Mouse (Mus musculus): Measurements from ENCODE around the gene Sfxn3. TPM values are rescaled to one million over a fixed set of nuclear protein-coding genes. Genes with fewer than 3 reads are reported as not detected.
A peak's percentile ranks its signal among the peaks of the same experiment; 100 is the strongest.

The Sfxn3 gene
- polyA plus RNA-seq, 1 experiment from 2014 or later: 6.8 TPM

GRCm38 (mm10) chr19:45058113-45058839 is 11.0 kb downstream of the Sfxn3 start:
- peak; percentile 90 for ATAC-seq (replicated peaks; ENCODE audit: low FRiP score)
- peak overlapping the region; percentile 94 for H3K4me2 ChIP-seq
- H3K9ac ChIP-seq (ENCODE audit: low read depth, low read length): peak overlapping the region; percentile 82
- no peaks in the 10 kb centered on the region for H3K36me3 ChIP-seq (ENCODE audit: control insufficient read depth, insufficient read depth, low read length)
- DNase-seq (ENCODE audit: low spot score): peak; percentile 92
- peaks cover 20% of the 10 kb centered on the region for H3K4me1 ChIP-seq (replicated peaks; ENCODE audit: control insufficient read depth, insufficient read depth, low read length)
- WGBS: under 1% methylated on average over 34 of the region's 34 CpGs
- H3K27ac ChIP-seq (ENCODE audit: low read depth, low read length): peak overlapping the region; percentile 97
- H3K9me3 ChIP-seq (ENCODE audit: control insufficient read depth, low read length): no peaks in the 10 kb centered on the region
- H3K27me3 ChIP-seq (replicated peaks; ENCODE audit: control insufficient read depth, insufficient read depth, low read length): no peaks in the 10 kb centered on the region
- peak overlapping the region; percentile 72 for H3K4me3 ChIP-seq (ENCODE audit: low read depth, low read length)

- WGBS: under 1% methylated on average over 14 of the region's 14 CpGs
Measured at GRCm38 (mm10) chr19:45058841-45059240, 11.5 kb downstream of the Sfxn3 start.

GRCm38 (mm10) chr19:45063565-45064292 is 16.4 kb downstream of the Sfxn3 start:
- no peak overlapping the region for H3K9ac ChIP-seq (ENCODE audit: low read depth, low read length)
- WGBS: 42% methylated on average over 20 of the region's 20 CpGs
- H3K27me3 ChIP-seq (replicated peaks; ENCODE audit: control insufficient read depth, insufficient read depth, low read length): peaks cover 45% of the 10 kb centered on the region
- no peak overlapping the region; the same call in 1 of the 2 replicates for H3K27ac ChIP-seq (ENCODE audit: low read depth, low read length)
- H3K4me2 ChIP-seq: peak overlapping the region; percentile 49
- peak overlapping the region; percentile 21 for H3K4me3 ChIP-seq (ENCODE audit: low read depth, low read length)
- DNase-seq (ENCODE audit: low spot score): no peak
- peak; percentile 86 for ATAC-seq (replicated peaks; ENCODE audit: low FRiP score)
- peaks cover 14% of the 10 kb centered on the region for H3K4me1 ChIP-seq (replicated peaks; ENCODE audit: control insufficient read depth, insufficient read depth, low read length)
- no peaks in the 10 kb centered on the region for H3K36me3 ChIP-seq (ENCODE audit: control insufficient read depth, insufficient read depth, low read length)
- H3K9me3 ChIP-seq (ENCODE audit: control insufficient read depth, low read length): no peaks in the 10 kb centered on the region

More at GRCm38 (mm10) chr19:45058841-45059240, 11.5 kb downstream of the Sfxn3 start:
- H3K9ac ChIP-seq (ENCODE audit: low read depth, low read length): peak overlapping the region; percentile 82
- DNase-seq (ENCODE audit: low spot score) (no peak), ATAC-seq (replicated peaks; ENCODE audit: low FRiP score) (peak; percentile 45; the same call in 1 of the 2 replicates)
- peaks cover 2% of the 10 kb centered on the region for H3K27me3 ChIP-seq (replicated peaks; ENCODE audit: control insufficient read depth, insufficient read depth, low read length)
- H3K4me1 ChIP-seq (replicated peaks; ENCODE audit: control insufficient read depth, insufficient read depth, low read length): peaks cover 23% of the 10 kb centered on the region
- peak overlapping the region; percentile 97 for H3K27ac ChIP-seq (ENCODE audit: low read depth, low read length)
- H3K4me2 ChIP-seq: peak overlapping the region; percentile 94
- H3K9me3 ChIP-seq (ENCODE audit: control insufficient read depth, low read length): no peaks in the 10 kb centered on the region
- no peaks in the 10 kb centered on the region for H3K36me3 ChIP-seq (ENCODE audit: control insufficient read depth, insufficient read depth, low read length)
- H3K4me3 ChIP-seq (ENCODE audit: low read depth, low read length): peak overlapping the region; percentile 72

DNA sequence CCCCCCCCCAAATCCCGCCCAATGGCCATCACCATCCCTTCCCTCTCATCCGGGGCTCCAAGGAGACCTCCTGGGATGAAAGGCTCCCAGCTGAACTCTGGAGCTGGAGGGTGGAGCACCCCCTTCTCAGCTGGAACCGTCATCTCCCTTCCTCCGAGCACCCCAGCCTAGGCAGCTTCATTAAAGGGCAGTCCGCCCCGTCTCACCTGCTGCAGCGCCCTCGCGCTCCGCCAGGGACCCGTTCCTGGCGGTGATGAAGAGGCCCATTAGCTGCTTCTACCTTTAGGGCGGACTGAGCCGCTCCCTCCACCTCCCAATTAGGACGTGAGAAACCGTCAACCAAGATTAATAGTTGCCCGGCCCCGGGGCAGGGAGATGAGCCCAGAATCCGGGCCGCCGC is 17.9 kb downstream of the Sfxn3 start:
- Histone ChIP-seq H3K9ac (ENCODE audit: low read depth, low read length) (no peak overlapping the region), H3K27me3 (replicated peaks; ENCODE audit: control insufficient read depth, insufficient read depth, low read length) (peaks cover 45% of the 10 kb centered on the region), H3K4me2 (no peak overlapping the region), H3K36me3 (ENCODE audit: control insufficient read depth, insufficient read depth, low read length) (no peaks in the 10 kb centered on the region), H3K9me3 (ENCODE audit: control insufficient read depth, low read length) (no peaks in the 10 kb centered on the region), H3K27ac (ENCODE audit: low read depth, low read length) (no peak overlapping the region), H3K4me3 (ENCODE audit: low read depth, low read length) (no peak overlapping the region), H3K4me1 (replicated peaks; ENCODE audit: control insufficient read depth, insufficient read depth, low read length) (peaks cover 8% of the 10 kb centered on the region)
- no peak for DNase-seq (ENCODE audit: low spot score)
- 12% methylated on average over 21 of the region's 21 CpGs for WGBS
- ATAC-seq (replicated peaks; ENCODE audit: low FRiP score): no peak

GRCm38 (mm10) chr19:45067170-45067569 is 19.9 kb downstream of the Sfxn3 start:
- Histone ChIP-seq H3K4me1 (replicated peaks; ENCODE audit: control insufficient read depth, insufficient read depth, low read length) (peaks cover 8% of the 10 kb centered on the region), H3K9ac (ENCODE audit: low read depth, low read length) (no peak overlapping the region), H3K4me2 (no peak overlapping the region), H3K27ac (ENCODE audit: low read depth, low read length) (no peak overlapping the region), H3K27me3 (replicated peaks; ENCODE audit: control insufficient read depth, insufficient read depth, low read length) (peaks cover 45% of the 10 kb centered on the region), H3K9me3 (ENCODE audit: control insufficient read depth, low read length) (no peaks in the 10 kb centered on the region), H3K4me3 (ENCODE audit: low read depth, low read length) (no peak overlapping the region), H3K36me3 (ENCODE audit: control insufficient read depth, insufficient read depth, low read length) (no peaks in the 10 kb centered on the region)
- 40% methylated on average over 17 of the region's 17 CpGs for WGBS
- DNase-seq (ENCODE audit: low spot score): no peak
- no peak for ATAC-seq (replicated peaks; ENCODE audit: low FRiP score)

DNA sequence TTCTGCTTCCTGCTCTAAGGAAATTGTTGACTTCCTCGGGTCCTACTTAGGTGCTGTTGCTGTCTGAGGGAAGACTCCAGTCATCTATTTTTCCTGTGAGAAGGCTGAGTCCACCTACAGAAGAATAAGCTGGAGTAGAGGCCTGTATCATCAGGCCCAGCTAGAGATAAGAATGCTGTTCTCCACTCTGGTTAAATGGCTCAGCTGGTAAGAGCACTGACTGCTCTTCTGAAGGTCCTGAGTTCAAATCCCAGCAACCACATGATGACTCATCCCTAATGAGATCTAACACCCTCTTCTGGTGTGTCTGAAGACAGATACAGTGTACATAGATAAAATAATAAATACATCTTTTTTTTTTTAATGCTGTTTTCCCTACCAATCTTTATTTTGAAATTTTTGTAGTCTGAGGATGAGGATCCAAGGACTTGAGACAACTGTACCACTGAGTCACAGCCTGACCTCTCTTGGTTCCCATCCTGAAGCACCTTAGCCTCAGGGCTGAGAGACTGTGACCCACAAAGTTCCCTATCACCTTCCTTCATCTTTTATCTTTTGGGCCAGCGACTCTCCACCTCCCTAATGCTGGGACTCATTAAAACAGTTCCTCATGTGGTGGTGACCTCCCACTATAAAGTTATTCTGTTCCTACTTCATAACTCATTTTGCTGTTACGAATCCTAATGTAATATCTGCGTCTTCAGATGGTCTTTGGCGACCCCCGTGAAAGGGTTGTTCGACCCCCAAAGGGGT is 20.6 kb downstream of the Sfxn3 start:
- H3K4me3 ChIP-seq (ENCODE audit: low read depth, low read length): no peak overlapping the region
- H3K27me3 ChIP-seq (replicated peaks; ENCODE audit: control insufficient read depth, insufficient read depth, low read length): peaks cover 45% of the 10 kb centered on the region
- H3K9ac ChIP-seq (ENCODE audit: low read depth, low read length): no peak overlapping the region
- H3K36me3 ChIP-seq (ENCODE audit: control insufficient read depth, insufficient read depth, low read length): no peaks in the 10 kb centered on the region
- no peak overlapping the region for H3K27ac ChIP-seq (ENCODE audit: low read depth, low read length)
- H3K4me2 ChIP-seq: no peak overlapping the region
- no peaks in the 10 kb centered on the region for H3K9me3 ChIP-seq (ENCODE audit: control insufficient read depth, low read length)
- no peak for ATAC-seq (replicated peaks; ENCODE audit: low FRiP score)
- 70% methylated on average over 7 of the region's 7 CpGs for WGBS
- peaks cover 8% of the 10 kb centered on the region for H3K4me1 ChIP-seq (replicated peaks; ENCODE audit: control insufficient read depth, insufficient read depth, low read length)
- DNase-seq (ENCODE audit: low spot score): no peak

DNA sequence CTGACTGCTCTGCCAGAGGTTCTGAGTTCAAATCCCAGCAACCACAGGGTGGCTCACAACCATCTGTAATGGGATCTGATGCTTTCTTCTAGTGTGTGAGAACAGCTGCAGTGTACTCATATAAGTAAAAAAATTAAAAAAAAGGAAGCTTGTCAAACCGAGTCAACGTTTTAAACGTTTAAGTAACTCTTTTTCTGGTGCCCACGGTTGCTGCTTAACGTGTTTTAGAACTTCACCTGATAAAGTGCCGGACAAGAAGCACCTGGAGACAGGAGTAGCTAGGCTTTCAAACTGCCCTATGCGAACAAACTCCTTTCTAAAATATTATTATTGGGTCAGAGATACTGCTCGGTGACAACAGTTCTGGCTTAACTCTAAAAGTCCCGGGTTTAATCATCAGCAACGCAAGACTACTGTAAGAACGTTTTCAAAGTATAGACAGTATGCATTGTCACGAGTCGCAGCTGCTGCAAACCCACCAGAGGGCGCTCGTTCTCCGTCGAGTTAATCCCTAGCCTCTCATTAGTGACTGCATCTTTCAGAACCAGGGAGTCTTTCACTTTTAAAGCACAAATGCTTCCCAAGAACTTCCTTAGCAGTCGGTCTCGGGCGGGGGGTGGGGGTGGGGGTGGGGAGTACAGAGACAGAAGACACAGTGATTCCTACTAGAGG is 26.7 kb downstream of the Sfxn3 start:
- H3K27me3 ChIP-seq (replicated peaks; ENCODE audit: control insufficient read depth, insufficient read depth, low read length): peaks cover 37% of the 10 kb centered on the region
- H3K9me3 ChIP-seq (ENCODE audit: control insufficient read depth, low read length): no peaks in the 10 kb centered on the region
- WGBS: 8% methylated on average over 20 of the region's 20 CpGs
- peak overlapping the region; percentile 68 for H3K4me3 ChIP-seq (ENCODE audit: low read depth, low read length)
- peak overlapping the region; percentile 78 for H3K27ac ChIP-seq (ENCODE audit: low read depth, low read length)
- H3K9ac ChIP-seq (ENCODE audit: low read depth, low read length): peak overlapping the region; percentile 77
- peak; percentile 72 for ATAC-seq (replicated peaks; ENCODE audit: low FRiP score)
- H3K36me3 ChIP-seq (ENCODE audit: control insufficient read depth, insufficient read depth, low read length): no peaks in the 10 kb centered on the region
- peaks cover 24% of the 10 kb centered on the region for H3K4me1 ChIP-seq (replicated peaks; ENCODE audit: control insufficient read depth, insufficient read depth, low read length)
- DNase-seq (ENCODE audit: low spot score): peak; percentile 75
- H3K4me2 ChIP-seq: peak overlapping the region; percentile 85

Measured in liver, embryonic 11.5 days (tissue).